Mouse (Mus musculus) B cell, adult 2 months (primary cell): ENCODE results near the gene Prps1l3.
"Not testable (repeated sequence)": the region's sequence is repeated elsewhere in the genome, so short reads cannot be mapped to it uniquely, and the experiment has no call there.

Experiments used
- DNase-seq, 2 experiments: peaks; one replicate each; pipeline ENCODE4 v3.0.0; 2022

Gene Prps1l3

DNA sequence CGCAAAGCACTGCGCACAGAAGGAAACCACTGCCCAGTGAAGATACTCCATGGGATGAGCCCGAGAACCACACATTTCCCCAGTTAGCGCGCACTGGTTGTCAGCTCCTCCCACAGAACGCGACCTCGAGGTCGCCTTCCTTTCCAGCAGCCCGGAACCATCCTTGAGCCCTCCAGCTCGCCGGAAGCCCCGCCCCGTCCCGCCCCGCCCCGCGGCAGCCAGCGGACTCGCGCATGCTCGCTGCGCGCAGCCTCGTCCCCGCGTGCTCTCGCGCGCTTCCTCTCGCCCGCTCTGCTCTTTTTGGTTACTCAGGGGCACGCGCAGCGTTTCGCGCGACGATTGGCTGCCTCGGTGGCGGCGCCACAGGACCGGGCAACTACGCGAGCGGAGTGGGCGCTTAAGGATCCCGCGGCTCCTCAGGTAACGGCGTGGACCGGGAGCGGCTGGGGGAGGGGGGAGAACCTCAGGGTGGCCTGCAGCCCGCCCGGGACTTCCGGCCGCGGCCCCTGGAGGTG lies at the start of gene Prps1l3, which contains the start of gene Mipol1:
Gene Prps1l3 (plus strand): TSS at position 221 of the 515 bp plus-strand sequence.
Gene Mipol1 (plus strand): TSS at position 236 of the 515 bp plus-strand sequence.
- DNase-seq: peak; percentile 86 to 88

DNA sequence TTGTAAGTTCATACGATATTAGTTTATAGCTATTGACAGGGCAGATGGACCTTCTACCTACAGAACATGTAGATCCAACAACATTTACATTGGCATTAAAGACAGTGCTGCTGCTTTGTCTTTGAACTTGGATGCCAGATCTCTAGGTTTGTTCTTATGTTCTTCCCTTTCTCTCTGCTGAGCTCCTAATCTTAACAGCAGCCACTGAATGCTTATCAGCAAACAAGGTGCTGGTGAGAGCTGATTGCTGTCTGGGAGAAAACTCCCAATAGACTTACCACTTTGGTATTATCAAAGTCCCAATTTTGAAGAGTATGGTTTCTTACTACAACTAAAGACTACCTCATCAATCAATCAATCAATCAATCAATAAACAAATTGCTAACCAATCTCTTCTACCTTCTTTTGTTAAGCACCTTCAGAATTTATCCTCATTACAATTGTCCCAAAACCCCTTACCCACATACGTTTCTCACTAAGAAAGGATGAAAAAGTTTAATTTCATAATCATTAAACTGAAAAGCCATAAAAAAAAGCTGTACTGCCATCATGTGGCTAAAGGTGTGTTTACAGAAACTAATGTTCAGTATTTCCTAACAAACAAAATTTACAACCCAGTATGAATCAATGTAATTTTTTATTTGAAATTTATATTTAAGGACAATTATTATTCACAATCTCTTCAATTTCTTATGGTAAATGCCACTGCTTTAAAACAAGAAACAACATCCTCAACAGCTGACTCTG lies 45.6 kb upstream of the Prps1l3 start:
- DNase-seq: no peak

DNA sequence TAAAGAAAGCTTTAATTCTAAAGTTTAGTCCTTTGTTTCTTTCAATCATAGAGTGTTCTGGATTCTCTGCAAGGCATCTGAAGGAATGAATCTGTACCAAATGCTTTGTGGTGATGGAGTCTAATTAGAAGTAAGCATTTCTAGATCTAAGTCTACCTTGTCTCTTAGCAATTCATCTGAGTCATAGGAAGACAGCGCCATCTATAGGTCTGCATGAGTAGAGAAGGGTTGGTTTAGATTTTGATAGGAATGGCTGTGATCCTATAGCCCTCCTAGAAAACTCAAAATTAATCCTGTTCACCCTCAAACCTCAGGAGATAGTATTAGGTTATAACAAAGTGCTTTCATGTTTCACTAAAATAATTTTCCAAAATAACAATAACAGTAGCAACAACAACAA lies 44.7 kb upstream of the Prps1l3 start:
- no peak for DNase-seq

DNA sequence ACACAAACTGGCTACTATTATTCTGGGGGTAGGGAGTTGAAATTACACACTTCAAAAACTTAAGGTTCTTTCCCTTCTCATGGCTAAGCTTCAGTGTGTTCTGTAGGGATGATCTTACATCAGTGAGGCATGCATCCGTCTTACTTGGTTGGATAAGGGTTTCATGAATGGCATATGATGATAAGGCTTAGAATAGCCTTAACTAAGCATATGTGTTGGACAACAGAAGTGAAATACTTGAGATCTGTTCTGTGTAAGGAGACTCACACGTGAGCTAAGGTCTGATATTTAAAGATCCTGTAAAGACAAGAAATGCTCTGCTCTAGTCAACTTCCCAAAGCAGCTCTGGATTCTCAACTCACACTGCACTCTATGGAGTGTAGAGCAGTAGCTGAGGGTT lies 44.1 kb upstream of the Prps1l3 start:
- DNase-seq: no peak

DNA sequence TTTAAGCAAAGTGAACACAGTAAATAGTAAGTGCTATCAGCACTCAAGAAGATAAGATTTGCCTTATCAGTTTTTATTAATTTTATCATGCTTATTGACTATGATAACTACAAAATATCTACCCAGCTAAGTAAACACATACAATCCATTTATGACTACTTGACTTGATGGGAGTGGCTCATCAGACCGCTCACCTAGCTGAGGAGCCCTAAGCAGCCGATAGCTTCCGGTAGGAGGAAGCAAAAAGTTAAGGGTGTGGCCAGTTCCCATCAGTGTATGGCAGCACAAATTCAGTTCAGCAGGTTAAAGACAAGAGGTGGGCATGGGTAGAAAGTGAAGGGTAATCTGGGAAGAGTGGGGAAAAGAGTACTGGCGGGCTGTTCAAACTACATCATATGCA lies 43.2 kb upstream of the Prps1l3 start:
- no peak for DNase-seq

DNA sequence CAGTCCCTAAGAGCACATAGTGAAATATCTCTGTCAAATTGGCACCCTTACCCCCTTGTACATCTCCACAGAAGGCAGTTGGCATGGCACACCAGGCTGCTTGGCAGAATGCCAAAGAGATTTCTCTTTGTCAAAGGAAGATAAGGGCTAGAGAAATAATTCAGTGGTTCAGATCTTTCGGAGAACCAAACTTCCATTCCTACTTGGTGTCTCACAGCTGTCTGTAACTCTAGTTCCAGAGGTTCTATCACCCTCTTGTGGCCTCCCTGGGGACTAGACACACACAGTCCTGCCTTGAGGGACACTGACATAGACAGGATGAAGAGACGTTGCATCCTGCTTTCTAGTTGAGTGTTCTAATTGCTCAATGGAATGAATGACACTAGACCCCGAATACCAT lies 35.6 kb upstream of the Prps1l3 start:
- no peak for DNase-seq

DNA sequence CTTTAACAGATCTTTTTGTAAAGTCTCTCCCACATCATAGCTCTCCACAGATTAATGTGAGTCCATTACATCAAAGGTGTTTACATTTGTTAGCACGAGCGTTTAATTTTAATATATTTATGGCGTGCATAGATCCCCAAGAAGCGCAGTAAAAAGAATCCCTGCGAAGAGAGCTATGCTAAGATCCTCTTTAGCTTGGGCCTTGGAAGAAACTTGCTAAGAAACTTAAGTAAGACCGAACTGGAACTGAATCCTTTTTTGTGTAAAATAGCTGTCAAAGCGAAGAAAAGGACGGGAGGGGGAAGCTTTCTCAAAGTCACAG lies 34.0 kb upstream of the Prps1l3 start:
- no peak for DNase-seq

DNA sequence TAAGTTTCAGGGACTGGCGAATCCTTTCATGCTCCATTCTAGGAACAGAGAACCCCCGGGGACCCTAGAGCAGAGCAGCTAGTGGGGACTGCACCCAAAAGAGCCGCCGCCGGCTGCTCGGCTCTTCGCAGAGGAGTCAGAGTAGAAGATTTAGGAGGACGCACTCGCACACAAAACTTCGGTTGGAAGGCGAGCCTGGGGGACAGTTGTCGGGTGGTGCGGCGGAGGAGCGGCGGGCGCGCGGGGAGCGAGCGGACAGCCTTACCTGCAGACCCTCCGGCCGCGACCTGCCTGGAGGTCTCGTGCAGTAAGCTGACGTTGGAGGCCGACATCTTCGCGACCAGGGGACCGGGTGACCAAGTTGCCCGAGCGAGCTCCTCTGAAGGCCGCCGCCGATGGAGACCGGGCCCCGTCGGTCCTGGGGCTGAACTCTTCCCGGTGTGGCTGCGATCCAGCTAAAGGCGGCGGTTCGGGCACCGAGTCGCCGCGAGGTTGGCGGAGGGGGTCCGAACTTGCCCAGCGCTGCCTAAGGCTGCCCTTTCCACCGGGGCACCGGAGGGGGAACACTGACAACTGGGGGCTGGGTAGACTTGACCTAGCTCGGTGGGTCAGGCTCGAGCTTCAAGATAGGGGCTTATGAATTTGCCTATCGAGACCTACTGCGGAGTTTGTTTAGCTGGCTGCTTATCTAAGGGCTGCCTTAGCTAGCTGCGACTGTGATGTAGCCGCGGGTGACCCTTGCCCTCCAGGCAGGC lies 33.4 kb upstream of the Prps1l3 start:
- DNase-seq: peak; percentile 9 to 25

DNA sequence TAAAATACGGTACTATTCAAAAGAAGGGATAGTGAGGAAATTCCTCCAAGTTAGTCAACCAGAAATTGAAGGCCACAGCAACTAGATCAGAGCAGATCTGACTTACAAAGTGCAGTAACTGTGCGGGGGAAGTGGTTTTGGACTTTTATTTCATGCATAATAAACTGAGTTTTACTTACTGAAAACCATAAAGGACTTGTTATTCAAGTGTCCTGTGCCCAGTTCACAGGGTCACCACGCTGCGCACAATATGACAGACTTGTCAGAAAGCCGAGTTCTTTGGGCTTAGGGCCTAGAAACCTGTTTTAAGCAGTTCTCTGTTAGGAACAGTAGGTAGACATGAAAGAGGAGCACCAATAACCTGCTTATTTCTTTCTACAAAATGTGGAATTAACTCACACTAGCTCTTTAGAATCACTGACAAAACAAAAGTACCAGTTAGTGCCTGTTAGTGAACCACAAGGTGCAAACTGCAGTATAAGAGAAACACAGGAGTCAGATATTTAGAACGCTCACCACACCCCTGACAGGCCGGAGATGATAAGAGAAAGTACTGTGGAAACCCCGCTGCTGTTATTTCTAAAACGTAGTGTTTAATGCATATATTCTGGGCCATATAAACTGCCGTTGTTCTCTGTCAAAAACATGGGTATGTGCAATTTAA lies 32.7 kb upstream of the Prps1l3 start, which contains the start of gene Slc25a21:
Gene Slc25a21 (minus strand): TSS at position 110 of the 664 bp plus-strand sequence.
- DNase-seq: no peak

DNA sequence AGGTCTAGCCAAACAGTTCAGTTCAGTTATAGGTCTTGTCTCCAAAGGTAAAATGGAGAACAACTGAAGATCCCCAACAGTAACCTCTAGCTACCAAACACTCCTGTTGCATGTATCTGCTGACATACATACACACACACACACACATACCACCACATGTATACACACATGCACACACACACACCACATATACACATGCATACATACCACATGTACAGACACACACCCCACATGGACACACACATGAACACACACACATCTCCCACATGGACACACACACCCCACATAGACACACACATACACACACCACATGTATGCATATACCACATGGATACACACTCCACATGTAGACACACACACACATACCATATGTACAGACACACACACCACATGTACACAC lies 31.9 kb upstream of the Prps1l3 start:
- no peak for DNase-seq

DNA sequence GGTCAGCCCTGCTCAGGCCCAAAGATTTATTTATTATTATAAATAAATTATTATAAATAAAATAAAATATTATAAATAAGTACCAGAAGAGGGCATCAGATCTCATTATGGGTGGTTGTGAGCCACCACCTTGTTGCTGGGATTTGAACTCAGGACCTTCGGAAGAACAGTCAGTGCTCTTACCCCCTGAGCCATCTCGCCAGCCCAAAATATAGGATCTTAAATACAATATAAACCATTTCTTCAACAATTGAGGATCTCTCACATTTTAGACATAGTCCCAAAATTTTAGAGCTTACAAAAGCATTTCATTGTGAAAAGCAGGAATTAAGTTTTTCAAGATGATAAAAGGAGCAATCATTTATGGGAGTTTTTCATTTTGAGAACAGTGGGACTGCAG lies 30.8 kb upstream of the Prps1l3 start:
- no peak for DNase-seq

DNA sequence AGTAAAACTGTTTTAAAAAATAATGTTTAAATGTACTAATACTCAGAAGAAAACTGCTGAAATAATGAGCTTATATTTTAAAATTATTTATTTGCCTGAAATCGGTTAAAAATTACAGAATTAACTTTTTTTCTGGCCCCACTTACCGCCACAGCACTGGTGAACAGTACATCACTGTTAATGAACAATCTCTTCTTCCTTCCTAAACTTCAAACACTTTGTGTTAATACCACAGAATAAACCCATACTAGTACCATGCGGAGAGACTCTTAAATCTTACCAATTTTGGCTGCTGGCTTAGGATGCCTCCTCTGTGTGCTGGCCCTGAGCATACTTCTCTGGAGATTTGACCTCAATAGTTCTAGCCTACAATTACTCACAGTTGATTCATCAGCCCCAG lies 28.3 kb upstream of the Prps1l3 start:
- no peak for DNase-seq

DNA sequence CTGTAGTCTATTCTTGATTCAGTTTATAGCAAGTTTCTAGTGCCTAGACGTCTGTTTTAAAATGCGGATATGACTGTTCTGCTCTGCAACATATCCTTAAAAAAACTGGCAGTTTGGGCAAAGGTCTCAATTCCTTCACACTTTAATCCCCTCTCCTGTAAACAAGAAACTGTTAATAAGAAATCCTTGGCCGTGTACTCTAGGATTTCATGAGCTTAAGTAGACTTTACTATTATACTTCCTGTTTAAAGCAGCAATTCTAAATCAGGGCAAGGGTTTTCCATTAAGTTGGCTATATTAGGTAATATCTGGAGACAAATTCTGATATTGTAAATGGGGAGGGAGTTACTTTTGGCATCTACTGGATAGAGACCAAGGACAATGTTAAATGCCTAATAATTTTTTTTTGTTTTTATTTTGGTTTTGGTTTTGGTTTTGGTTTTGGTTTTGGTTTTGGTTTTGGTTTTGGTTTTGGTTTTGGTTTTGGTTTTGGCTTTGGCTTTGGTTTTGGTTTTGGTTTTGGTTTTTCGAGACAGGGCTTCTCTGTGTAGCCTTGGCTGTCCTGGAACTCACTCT lies 25.8 kb upstream of the Prps1l3 start:
- DNase-seq: no peak

DNA sequence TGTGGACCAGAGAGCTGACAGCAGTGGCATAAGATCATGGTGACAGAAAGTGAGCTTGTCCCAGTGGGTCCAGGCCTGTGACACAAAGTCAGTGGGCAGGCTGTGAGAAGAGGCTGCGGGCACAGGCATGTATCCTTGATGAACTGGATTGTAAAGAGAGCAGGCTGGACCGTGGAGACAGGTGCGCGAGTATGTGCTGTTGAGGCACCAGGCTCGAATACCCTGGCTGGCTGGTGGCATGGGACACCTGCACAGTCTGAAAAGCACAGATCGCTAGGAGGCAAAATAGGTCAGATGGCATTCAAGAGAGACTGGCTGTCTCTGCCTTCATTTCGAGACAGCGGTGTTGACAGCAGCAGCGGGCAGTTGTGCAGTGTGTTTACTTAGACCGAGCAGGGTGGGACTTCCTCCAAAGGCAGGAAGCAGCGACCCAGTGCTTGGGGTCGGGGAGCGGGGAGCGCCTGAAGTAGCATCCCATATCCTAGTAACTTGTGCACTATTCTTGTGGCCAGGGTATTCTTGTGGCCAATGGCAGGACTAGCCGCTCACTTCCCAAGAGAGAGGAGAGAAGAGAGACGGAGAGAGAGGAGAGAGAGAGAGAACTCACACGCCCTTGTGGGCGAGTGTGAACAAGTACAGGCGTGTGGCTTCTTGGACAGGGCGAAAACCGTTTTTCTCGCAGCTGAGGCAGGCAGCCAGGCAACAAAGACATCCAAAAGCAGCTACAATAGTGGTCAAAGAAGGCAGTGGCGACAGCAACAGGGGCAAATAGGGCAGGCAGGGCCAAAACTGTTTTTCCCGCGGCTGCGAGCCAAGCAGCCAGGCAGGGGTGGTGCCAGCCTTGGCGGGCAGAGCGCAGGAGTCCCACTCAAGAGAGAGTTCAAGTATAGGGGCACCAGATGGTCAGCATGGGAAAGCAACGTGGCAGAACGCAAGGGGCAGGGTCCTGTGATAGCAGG lies 18.6 kb upstream of the Prps1l3 start:
- peak; percentile 46 to 51 for DNase-seq

DNA sequence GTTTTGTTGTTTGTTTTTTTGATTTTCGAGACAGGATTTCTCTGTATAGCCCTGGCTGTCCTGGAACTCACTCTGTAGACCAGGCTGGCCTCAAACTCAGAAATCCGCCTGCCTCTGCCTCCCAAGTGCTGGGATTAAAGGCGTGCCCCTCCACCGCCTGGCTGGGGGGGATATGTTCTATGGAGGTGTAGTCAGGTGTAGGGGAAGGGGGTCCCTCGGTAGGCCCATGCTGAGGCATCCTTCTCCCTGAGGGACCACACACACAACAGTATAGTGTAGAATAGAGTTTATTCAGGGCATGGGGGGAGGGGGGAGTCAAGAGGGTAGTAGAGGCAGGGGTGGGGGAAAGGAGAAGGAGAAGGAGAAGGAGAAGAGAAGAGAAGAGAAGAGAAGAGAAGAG lies 17.7 kb upstream of the Prps1l3 start:
- DNase-seq: not testable (repeated sequence)

DNA sequence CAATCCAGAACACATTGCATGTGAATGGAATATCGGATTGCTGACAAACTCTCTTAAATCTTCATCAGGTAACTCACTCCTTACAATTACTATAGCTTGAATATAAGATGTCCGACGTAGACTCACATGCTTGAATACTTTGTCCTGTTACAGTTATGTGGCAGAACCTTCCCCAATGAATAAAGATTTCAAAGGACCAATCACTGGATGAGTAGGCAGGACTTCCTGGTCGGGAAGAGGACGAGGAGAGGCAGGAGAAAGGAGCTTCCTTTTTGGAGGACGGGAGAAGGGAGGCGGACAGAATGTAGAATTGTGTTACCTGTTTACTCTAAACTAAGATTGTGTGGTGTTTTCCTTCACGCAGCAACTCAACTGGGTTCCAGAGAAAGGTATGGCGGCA lies 3.8 kb upstream of the Prps1l3 start:
- DNase-seq: no peak

DNA sequence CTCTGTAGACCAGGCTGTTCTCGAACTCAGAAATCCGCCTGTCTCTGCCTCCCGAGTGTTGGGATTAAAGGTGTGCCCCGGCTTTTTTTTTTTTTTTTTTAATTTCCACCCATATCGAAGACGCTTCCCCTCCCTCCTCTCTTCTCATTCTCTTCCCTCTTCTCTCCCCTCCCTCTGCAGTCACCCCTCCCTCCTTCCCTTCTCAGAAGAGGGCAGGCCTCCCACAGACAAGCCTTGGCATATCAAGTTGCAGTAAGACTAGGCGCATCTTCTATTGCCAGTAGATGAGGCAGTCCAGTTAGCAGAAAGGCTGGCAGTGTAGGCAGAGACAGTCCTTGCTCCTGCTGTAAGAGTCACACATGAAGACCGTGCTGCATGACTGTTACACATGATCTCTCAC lies 2.4 kb upstream of the Prps1l3 start:
- no peak for DNase-seq

DNA sequence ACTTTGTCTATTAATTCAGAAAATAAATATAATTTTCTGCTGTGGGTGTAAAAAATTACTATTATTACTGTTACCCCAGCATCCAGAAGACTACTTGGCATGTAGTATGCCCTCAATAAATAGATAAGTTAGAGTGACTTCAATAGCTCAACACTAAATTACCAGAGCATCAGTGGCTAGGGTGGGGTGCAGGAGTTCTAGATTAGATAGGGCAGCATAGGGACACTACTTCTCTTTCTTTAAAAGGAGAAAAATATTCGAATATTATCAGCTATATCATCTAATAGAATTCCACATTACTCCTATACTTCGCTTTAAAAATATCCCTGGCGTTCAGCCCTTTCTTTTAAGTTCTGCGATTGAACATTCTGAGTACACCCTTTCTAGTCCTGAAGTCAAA lies 509 bp upstream of the Prps1l3 start:
- DNase-seq: no peak

DNA sequence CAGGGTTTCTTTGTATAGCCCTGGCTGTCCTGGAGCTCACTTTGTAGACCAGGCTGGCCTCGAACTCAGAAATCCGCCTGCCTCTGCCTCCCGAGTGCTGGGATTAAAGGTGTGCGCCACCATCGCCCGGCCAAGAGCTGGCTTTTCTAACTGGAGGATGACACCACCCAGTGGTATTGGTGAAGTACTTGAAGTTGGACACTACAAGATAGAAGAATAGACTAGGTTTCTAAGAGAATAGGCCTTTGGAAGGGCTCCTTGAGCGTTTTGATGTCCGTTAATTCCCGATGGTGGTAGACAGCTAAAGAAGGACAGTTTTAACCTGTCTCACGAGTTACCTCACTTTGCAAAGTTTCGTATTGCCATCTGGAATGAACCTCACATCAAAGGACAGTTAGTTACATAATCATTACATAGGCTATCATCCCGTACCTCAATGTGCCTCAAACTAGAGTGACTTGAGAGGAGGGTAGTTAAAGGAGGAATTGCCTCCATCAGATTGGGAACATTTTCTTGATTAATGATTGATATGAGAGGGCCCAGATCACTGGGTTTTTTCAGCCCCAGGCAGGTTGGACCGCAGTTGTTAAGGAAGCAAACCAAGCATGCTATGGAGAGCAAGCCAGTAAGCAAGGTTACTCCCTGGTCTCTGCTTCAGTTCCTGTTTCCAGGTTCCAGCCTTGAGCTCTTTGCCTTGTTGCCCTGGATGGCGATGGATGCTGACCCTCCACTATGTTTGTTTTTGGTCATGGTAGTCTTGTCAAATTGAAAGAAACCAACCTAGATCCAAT lies 1.1 kb downstream of the Prps1l3 start:
- DNase-seq: peak; percentile 56 to 58

DNA sequence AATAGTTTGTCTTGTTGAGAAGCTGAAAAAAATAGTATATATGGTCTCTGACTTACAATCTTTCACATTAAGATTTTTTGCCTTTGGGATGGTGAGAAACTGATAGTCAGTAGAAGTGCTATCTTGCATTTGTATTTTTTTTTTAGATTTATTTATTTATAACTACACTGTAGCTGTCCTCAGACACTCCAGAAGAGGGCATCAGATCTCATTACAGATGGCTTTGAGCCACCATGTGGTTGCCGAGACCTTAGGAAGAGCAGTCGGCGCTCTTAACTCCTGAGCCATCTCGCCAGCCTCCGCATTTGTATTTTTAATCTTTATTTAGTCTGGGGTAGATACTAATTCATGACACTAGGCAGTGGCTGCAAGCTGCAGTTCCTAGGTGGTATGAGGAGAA lies 3.2 kb downstream of the Prps1l3 start:
- DNase-seq: no peak
